Mouse (Mus musculus) heart, adult 8-10 months (tissue): ENCODE results near the gene Bsg. TPM values are rescaled to one million over a fixed set of nuclear protein-coding genes. Genes with fewer than 3 reads are reported as not detected.

ENCODE experiments used
- DNase-seq: peaks from one replicate; pipeline ENCODE4 v3.0.0; 2022; ENCODE audit warnings: low spot score
- total RNA-seq, 4 experiments: library from RNA; stranded (reverse); gene quantifications; 2 replicates each; pipeline ENCODE4 v1.2.4; 2022

The Bsg gene
- 1,000 to 10,000 TPM; 1,424 to 1,552 (median 1,533) TPM for total RNA-seq

GRCm38 (mm10) chr10:79704065-79704969 is at the start of gene Bsg:
TSS of gene Bsg (plus strand) at chr10:79704491.
- DNase-seq: peak; percentile 97

- DNase-seq: no peak
Measured at GRCm38 (mm10) chr10:79654946-79655395, 49.3 kb upstream of the Bsg start.

- no peak for DNase-seq
Measured at GRCm38 (mm10) chr10:79658829-79659228, 45.5 kb upstream of the Bsg start.

GRCm38 (mm10) chr10:79660298-79660697 is 44.0 kb upstream of the Bsg start:
- DNase-seq: no peak

- DNase-seq: no peak
Measured at GRCm38 (mm10) chr10:79661861-79662260, 42.4 kb upstream of the Bsg start.

- no peak for DNase-seq
Measured at GRCm38 (mm10) chr10:79664131-79664665, 40.1 kb upstream of the Bsg start, which contains the start of gene Madcam1. TSS of gene Madcam1 (plus strand) at chr10:79664559.

- DNase-seq: no peak
Measured at GRCm38 (mm10) chr10:79665051-79665450, 39.2 kb upstream of the Bsg start.

- DNase-seq: no peak
Measured at GRCm38 (mm10) chr10:79666493-79666892, 37.8 kb upstream of the Bsg start.

GRCm38 (mm10) chr10:79668076-79668475 is 36.2 kb upstream of the Bsg start:
- no peak for DNase-seq

- DNase-seq: peak; percentile 92
Measured at GRCm38 (mm10) chr10:79668771-79669575, 35.3 kb upstream of the Bsg start, which contains the start of gene Tpgs1. TSS of gene Tpgs1 (plus strand) at chr10:79669369.

GRCm38 (mm10) chr10:79669576-79670057 is 34.7 kb upstream of the Bsg start:
- DNase-seq: peak; percentile 56

GRCm38 (mm10) chr10:79670071-79670888 is 34.0 kb upstream of the Bsg start:
- no peak for DNase-seq

- no peak for DNase-seq
Measured at GRCm38 (mm10) chr10:79671396-79672087, 32.7 kb upstream of the Bsg start.

GRCm38 (mm10) chr10:79672088-79672455 is 32.2 kb upstream of the Bsg start:
- no peak for DNase-seq

- DNase-seq: no peak
Measured at GRCm38 (mm10) chr10:79673054-79673453, 31.2 kb upstream of the Bsg start.

- no peak for DNase-seq
Measured at GRCm38 (mm10) chr10:79675346-79676035, 28.8 kb upstream of the Bsg start.

- DNase-seq: no peak
Measured at GRCm38 (mm10) chr10:79680606-79681495, 23.4 kb upstream of the Bsg start.

GRCm38 (mm10) chr10:79681591-79682245 is 22.6 kb upstream of the Bsg start, which contains the start of gene Cdc34:
TSS of gene Cdc34 (plus strand) at chr10:79682195.
- DNase-seq: peak; percentile 99
